Mouse (Mus musculus): ENCODE results near the gene Ttll13. TPM values are rescaled to one million over a fixed set of nuclear protein-coding genes. Genes with fewer than 3 reads are reported as not detected.
A peak's percentile ranks its signal among the peaks of the same experiment; 100 is the strongest.

Ttll13 gene
- polyA plus RNA-seq, 1 experiment from 2014 or later = 0.42 TPM

DNA sequence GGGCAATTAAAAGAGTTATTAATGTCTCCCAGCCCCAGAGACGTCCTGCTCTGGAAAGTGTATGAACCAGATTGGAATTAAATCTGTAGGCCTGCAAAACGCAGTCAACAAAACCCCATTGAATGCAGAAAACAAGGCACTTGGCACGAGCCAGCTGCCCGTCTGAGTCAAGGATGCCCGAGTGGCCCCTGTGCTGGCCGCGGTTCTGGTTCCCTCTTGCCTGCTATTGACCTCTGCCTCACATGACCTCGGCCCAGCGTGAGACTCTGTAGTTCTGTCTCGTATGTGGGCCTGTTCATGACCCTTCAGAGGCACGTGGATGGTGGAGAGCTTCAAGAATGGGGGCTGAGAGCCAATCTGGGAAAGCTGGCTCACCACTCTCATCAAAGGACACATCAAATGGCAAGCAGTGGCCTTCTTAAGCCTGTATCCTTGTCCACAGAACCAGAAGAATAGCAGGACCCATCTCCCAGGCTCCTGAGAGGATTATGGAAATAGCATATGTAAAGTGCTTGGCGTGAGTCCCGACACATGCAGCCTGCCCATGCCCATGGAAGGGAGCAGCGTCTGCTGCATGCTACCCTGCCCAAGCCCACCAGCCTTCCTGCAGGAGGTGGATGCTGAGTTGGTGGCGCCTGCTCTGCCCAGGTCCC is 44.2 kb upstream of the Ttll13 start:
- no peak for ATAC-seq (ENCODE audit: low read depth)
- peak overlapping the region; percentile 99 for H3K9ac ChIP-seq (ENCODE audit: low read depth, low read length)
- peak overlapping the region; percentile 42; the same call in 1 of the 2 replicates for H3K4me3 ChIP-seq (ENCODE audit: low read depth, low read length)
- 87% methylated on average over 15 of the region's 15 CpGs for WGBS (ENCODE audit: insufficient replicate concordance)
- peaks cover 88% of the 10 kb centered on the region for H3K4me1 ChIP-seq (ENCODE audit: control insufficient read depth, low read depth, low read length)
- no peaks in the 10 kb centered on the region for H3K9me3 ChIP-seq (replicated peaks; ENCODE audit: control insufficient read depth, low read length)
- peaks cover 10% of the 10 kb centered on the region; the same call in 1 of the 2 replicates for H3K36me3 ChIP-seq (ENCODE audit: control insufficient read depth, insufficient read depth)
- peak overlapping the region; percentile 96 for H3K4me2 ChIP-seq (ENCODE audit: low read depth, low read length)
- peak overlapping the region; percentile 73 for H3K27ac ChIP-seq (ENCODE audit: low read length)
- no peaks in the 10 kb centered on the region for H3K27me3 ChIP-seq (ENCODE audit: control insufficient read depth, insufficient read depth, low read depth, low read length)

DNA sequence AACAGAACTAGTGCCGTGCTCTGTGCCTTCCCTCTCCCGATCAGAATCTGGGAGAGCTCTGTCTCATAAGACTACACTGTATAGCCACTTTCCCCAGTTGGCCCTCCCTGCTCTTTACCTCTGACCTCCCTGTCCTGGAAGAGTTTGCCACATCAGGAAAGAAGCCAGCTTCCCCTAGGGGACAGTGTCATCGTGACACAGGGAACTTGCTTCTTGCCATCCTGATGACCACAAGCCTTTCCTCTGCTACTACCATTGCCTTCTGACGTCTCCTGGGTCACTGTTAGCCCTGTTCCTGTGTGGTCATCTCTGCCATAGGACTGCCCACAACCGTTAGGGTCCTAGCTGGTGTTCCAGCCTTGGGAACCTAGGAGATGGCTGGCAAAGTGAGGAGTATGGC is 43.2 kb upstream of the Ttll13 start:
- Histone ChIP-seq H3K36me3 (ENCODE audit: control insufficient read depth, insufficient read depth) (peaks cover 10% of the 10 kb centered on the region; the same call in 1 of the 2 replicates), H3K4me3 (ENCODE audit: low read depth, low read length) (peak overlapping the region; percentile 42)

DNA sequence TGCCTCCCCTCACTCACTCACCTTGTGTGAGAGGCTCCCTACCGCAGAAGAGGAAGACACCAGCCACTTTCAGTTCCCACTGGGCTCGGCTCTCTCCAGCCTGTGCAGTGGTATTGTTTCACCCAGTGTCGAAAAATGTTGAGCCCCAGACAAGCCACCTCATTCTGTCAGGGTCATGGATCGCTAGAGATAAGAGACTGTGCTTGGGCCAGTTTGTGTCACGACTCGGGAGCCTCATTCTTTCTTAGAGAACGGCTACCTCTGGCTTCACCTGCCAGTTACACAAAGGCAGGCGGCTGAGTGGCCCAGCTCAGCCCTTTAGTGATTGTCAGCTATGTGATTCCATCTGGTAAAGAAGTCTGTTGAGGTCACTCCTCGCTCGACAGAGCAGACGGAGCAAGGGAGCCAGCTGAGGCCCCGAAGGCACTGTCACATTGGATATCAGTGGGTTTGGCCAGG is 42.5 kb upstream of the Ttll13 start:
- H3K36me3 ChIP-seq (ENCODE audit: control insufficient read depth, insufficient read depth) = peaks cover 10% of the 10 kb centered on the region; the same call in 1 of the 2 replicates
- no peaks in the 10 kb centered on the region for H3K27me3 ChIP-seq (ENCODE audit: control insufficient read depth, insufficient read depth, low read depth, low read length)
- no peak for ATAC-seq (ENCODE audit: low read depth)
- H3K9me3 ChIP-seq (replicated peaks; ENCODE audit: control insufficient read depth, low read length) = no peaks in the 10 kb centered on the region
- peak overlapping the region; percentile 64 for H3K9ac ChIP-seq (ENCODE audit: low read depth, low read length)
- H3K4me2 ChIP-seq (ENCODE audit: low read depth, low read length) = peak overlapping the region; percentile 51
- peak overlapping the region; percentile 42 for H3K4me3 ChIP-seq (ENCODE audit: low read depth, low read length)
- 17% methylated on average over 12 of the region's 12 CpGs for WGBS (ENCODE audit: insufficient replicate concordance)
- H3K4me1 ChIP-seq (ENCODE audit: control insufficient read depth, low read depth, low read length) = peaks cover 94% of the 10 kb centered on the region
- peak overlapping the region; percentile 84 for H3K27ac ChIP-seq (ENCODE audit: low read length)

More for the DNA sequence above, 43.2 kb upstream of the Ttll13 start:
- Histone ChIP-seq H3K4me1 (ENCODE audit: control insufficient read depth, low read depth, low read length) (peaks cover 88% of the 10 kb centered on the region), H3K27ac (ENCODE audit: low read length) (peak overlapping the region; percentile 84), H3K9ac (ENCODE audit: low read depth, low read length) (peak overlapping the region; percentile 64), H3K4me2 (ENCODE audit: low read depth, low read length) (peak overlapping the region; percentile 51), H3K9me3 (replicated peaks; ENCODE audit: control insufficient read depth, low read length) (no peaks in the 10 kb centered on the region), H3K27me3 (ENCODE audit: control insufficient read depth, insufficient read depth, low read depth, low read length) (no peaks in the 10 kb centered on the region)
- 52% methylated on average over 5 of the region's 5 CpGs for WGBS (ENCODE audit: insufficient replicate concordance)
- ATAC-seq (ENCODE audit: low read depth) = no peak

DNA sequence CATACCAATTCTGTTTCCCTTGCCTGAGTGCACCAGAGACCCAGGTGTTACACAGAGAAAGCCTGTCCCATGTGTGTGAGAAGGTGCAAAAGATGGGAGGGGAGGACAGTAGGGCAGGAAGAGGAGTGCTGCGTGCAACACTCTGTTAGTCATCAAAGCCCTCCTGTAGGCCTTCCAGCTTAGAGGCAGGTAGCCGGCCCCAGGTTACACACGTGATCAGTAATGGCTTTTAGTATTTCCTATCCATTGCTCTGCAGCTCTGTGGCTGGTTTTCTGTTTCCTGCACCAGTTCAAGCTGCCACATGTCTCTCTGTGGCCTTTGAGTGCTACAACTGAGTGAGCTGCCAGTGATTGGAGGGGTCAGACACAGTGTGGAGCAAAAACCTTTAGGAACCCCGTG is 41.8 kb upstream of the Ttll13 start:
- peaks cover 100% of the 10 kb centered on the region for H3K4me1 ChIP-seq (ENCODE audit: control insufficient read depth, low read depth, low read length)
- no peaks in the 10 kb centered on the region for H3K27me3 ChIP-seq (ENCODE audit: control insufficient read depth, insufficient read depth, low read depth, low read length)
- peak overlapping the region; percentile 51 for H3K4me2 ChIP-seq (ENCODE audit: low read depth, low read length)
- no peak for ATAC-seq (ENCODE audit: low read depth)
- no peaks in the 10 kb centered on the region for H3K9me3 ChIP-seq (replicated peaks; ENCODE audit: control insufficient read depth, low read length)
- 62% methylated on average over 4 of the region's 4 CpGs for WGBS (ENCODE audit: insufficient replicate concordance)
- peak overlapping the region; percentile 84 for H3K27ac ChIP-seq (ENCODE audit: low read length)
- no peak overlapping the region; the same call in 1 of the 2 replicates for H3K9ac ChIP-seq (ENCODE audit: low read depth, low read length)
- no peak overlapping the region for H3K4me3 ChIP-seq (ENCODE audit: low read depth, low read length)
- peaks cover 10% of the 10 kb centered on the region; the same call in 1 of the 2 replicates for H3K36me3 ChIP-seq (ENCODE audit: control insufficient read depth, insufficient read depth)

DNA sequence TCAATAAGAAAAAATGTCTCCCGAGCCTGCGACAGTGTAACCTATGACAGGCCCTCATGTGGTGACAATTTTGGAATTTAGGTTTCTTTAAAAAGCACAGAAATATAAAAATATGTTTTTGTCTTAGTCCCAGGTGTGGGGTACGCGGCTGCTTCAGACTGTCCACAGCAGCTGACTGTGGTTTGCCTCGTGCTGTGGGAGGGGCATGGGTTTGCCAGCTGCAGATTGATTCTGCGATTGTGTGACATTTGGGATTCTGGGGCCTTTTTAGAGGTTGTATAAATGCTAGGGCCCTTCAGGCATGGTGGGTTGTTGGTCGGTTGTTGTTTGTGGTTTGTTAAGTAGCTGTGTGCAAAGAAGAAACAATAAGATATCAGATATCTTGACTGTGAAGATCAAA is 41.2 kb upstream of the Ttll13 start:
- no peak for ATAC-seq (ENCODE audit: low read depth)
- Histone ChIP-seq H3K27me3 (ENCODE audit: control insufficient read depth, insufficient read depth, low read depth, low read length) (no peaks in the 10 kb centered on the region), H3K27ac (ENCODE audit: low read length) (peak overlapping the region; percentile 99), H3K36me3 (ENCODE audit: control insufficient read depth, insufficient read depth) (peaks cover 10% of the 10 kb centered on the region; the same call in 1 of the 2 replicates), H3K4me2 (ENCODE audit: low read depth, low read length) (peak overlapping the region; percentile 74; the same call in 1 of the 2 replicates), H3K4me3 (ENCODE audit: low read depth, low read length) (no peak overlapping the region), H3K4me1 (ENCODE audit: control insufficient read depth, low read depth, low read length) (peaks cover 100% of the 10 kb centered on the region), H3K9ac (ENCODE audit: low read depth, low read length) (no peak overlapping the region; the same call in 1 of the 2 replicates), H3K9me3 (replicated peaks; ENCODE audit: control insufficient read depth, low read length) (no peaks in the 10 kb centered on the region)
- 38% methylated on average over 7 of the region's 7 CpGs for WGBS (ENCODE audit: insufficient replicate concordance)

DNA sequence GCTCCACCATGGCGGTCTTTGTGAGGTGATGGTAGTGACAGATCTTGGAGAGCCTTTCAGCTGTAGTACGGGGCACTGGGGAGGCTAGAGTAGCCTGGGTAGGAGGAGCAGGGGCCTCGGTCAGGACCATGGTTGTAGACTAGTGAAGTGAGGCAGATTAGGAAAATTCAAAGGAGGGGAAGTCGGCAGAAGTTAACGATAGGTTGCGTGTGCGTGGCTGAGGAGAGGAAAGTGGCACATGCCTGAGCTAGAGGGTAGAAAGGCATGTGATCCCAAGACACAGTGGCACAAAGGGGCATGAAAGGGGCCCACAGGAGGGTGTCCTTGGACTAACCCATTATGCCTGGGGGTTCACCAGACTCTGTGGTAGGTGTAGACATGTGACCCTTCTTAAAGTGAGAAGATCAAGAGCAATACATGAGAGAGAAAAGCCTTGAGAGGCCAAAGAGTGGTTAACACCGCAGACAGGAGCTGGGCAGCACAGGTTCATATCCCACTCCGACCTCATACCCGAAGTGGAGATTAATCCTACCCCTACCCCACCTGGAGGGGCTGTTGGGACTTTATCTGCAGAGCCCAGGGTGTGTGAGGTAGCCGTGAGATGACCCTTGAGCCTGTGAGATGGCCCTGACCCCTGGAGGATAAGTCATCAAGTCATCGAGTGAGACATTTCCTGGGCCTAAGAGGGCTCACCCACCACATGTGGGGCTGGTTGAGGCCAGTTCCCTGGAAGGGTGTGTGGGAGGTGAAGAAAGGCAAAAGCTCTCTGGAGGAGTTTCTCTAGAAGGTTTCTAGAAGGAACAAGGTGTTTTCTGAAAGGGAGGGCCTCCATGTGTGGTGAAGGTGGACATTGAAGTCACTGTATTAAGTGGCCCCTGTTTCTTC is 40.2 kb upstream of the Ttll13 start:
- Histone ChIP-seq H3K4me2 (ENCODE audit: low read depth, low read length) (peak overlapping the region; percentile 74), H3K4me1 (ENCODE audit: control insufficient read depth, low read depth, low read length) (peaks cover 100% of the 10 kb centered on the region), H3K9ac (ENCODE audit: low read depth, low read length) (peak overlapping the region; percentile 70), H3K9me3 (replicated peaks; ENCODE audit: control insufficient read depth, low read length) (no peaks in the 10 kb centered on the region), H3K27ac (ENCODE audit: low read length) (peak overlapping the region; percentile 99), H3K27me3 (ENCODE audit: control insufficient read depth, insufficient read depth, low read depth, low read length) (no peaks in the 10 kb centered on the region), H3K4me3 (ENCODE audit: low read depth, low read length) (no peak overlapping the region), H3K36me3 (ENCODE audit: control insufficient read depth, insufficient read depth) (peaks cover 10% of the 10 kb centered on the region; the same call in 1 of the 2 replicates)
- ATAC-seq (ENCODE audit: low read depth) = no peak
- 54% methylated on average over 12 of the region's 12 CpGs for WGBS (ENCODE audit: insufficient replicate concordance)

DNA sequence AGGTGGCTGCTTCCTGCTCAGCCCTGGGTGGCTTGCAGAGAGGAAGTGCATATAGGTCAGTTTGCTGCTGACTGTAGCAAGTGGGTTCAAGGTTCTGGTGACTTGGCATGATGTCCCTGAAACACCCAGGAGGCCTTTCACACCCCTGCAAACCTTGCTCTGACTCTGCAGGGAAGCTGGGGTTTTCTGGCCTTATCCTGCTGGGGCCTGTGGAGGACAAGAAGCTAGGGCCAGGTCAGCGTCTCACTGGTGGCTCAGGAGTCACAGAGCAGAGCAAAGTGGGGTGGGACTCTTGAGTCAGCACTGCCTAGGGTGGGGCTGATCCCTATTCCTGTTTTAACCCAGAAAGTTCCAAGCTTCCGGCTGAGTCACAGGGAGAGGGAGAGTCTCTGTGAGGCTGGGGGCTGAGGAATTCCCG is 38.9 kb upstream of the Ttll13 start:
- peak overlapping the region; percentile 70 for H3K9ac ChIP-seq (ENCODE audit: low read depth, low read length)
- peak overlapping the region; percentile 99 for H3K27ac ChIP-seq (ENCODE audit: low read length)
- H3K4me2 ChIP-seq (ENCODE audit: low read depth, low read length) = peak overlapping the region; percentile 74
- H3K27me3 ChIP-seq (ENCODE audit: control insufficient read depth, insufficient read depth, low read depth, low read length) = no peaks in the 10 kb centered on the region
- H3K36me3 ChIP-seq (ENCODE audit: control insufficient read depth, insufficient read depth) = peaks cover 4% of the 10 kb centered on the region; the same call in 1 of the 2 replicates
- ATAC-seq (ENCODE audit: low read depth) = no peak
- 19% methylated on average over 3 of the region's 3 CpGs for WGBS (ENCODE audit: insufficient replicate concordance)
- peak overlapping the region; percentile 41 for H3K4me3 ChIP-seq (ENCODE audit: low read depth, low read length)
- peaks cover 99% of the 10 kb centered on the region for H3K4me1 ChIP-seq (ENCODE audit: control insufficient read depth, low read depth, low read length)
- H3K9me3 ChIP-seq (replicated peaks; ENCODE audit: control insufficient read depth, low read length) = no peaks in the 10 kb centered on the region

DNA sequence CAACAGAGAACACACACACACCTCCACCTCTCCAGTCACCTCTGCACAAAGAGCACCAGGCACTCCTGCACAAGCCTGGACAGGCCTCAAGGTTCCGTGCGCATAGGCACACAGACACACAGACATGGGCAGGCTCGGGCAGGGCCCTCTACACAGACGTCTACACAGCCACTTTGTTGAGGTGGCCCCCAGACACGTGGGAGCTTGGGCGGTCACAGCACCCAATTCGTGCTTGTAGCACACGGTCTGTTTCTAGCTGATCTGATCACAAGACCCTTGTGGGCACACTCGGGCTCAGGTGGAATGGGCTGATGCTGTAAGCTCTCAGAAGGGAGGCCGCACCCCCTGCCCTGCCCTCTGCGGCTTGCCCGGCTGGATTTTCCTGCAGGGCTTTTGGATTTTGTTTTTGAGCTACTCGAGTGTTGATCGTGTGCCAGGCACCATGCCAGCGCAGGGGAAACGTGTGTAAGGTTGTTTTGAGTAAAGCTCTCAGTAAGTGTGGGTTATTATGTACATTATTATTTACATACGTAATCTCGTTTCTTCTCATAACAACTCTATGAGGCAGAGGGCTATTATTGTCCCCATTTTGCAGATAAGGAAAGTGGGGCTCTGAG is 38.0 kb upstream of the Ttll13 start:
- H3K9ac ChIP-seq (ENCODE audit: low read depth, low read length) = peak overlapping the region; percentile 70
- H3K36me3 ChIP-seq (ENCODE audit: control insufficient read depth, insufficient read depth) = peaks cover 10% of the 10 kb centered on the region
- H3K27ac ChIP-seq (ENCODE audit: low read length) = peak overlapping the region; percentile 99
- H3K27me3 ChIP-seq (ENCODE audit: control insufficient read depth, insufficient read depth, low read depth, low read length) = no peaks in the 10 kb centered on the region
- H3K9me3 ChIP-seq (replicated peaks; ENCODE audit: control insufficient read depth, low read length) = no peaks in the 10 kb centered on the region
- WGBS (ENCODE audit: insufficient replicate concordance) = 32% methylated on average over 18 of the region's 18 CpGs
- peak overlapping the region; percentile 74 for H3K4me2 ChIP-seq (ENCODE audit: low read depth, low read length)
- peak overlapping the region; percentile 41 for H3K4me3 ChIP-seq (ENCODE audit: low read depth, low read length)
- ATAC-seq (ENCODE audit: low read depth) = peak; percentile 9; the same call in 1 of the 2 replicates
- peaks cover 96% of the 10 kb centered on the region for H3K4me1 ChIP-seq (ENCODE audit: control insufficient read depth, low read depth, low read length)
